Mouse (Mus musculus): ENCODE measurements around the gene Anxa10.

DNA sequence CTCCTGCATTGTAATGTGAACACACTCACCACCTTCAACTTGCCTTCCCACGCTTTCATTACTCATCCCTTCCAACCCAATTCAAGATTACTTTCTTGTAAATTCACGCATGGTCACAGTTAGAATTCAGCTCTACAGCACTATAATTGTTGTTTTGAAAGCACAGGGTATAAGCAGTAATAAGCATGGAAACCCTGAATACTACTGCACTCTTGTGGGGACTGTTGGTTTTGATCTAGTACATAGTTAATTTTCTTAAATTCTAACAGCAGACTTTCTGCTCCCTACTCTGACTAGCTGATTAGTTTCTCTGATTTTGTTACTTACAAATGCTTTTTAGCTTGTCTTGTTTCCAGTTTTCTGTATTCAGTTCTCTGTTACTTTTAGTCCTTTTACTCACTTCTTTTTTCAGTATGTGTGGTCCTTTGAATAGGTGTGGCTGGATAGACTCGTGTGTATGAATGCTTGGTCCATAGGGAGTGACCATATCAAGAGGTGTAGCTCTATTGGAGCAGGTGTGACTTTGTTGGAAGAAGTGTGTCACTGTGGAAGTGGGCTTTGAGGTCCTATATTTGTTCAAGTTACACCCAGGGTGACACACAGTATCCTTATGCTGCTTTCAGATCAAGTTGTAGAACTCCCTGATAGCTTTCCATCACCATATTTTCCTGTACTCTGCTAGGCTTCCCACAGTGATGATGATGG lies 9.9 kb upstream of the Anxa10 start:
- TF ChIP-seq CTCF (conservative IDR thresholded peaks at IDR 0.05; ENCODE audit: low read length): no peak
- no peak for TF ChIP-seq POU5F1 (IDR thresholded peaks at IDR 0.05; ENCODE audit: borderline replicate concordance, low read length)
- TF ChIP-seq NANOG (IDR thresholded peaks at IDR 0.05; ENCODE audit: borderline replicate concordance, low read length): no peak

Measured in E14TG2a.4 (cell line).